Mouse (Mus musculus): ENCODE data around the gene Rnf126. TPM values are rescaled to one million over a fixed set of nuclear protein-coding genes. Genes with fewer than 3 reads are reported as not detected.

The Rnf126 gene
- total RNA-seq (2012; rRNA removed): 66.7 and 70.8 TPM in 2 replicates

DNA sequence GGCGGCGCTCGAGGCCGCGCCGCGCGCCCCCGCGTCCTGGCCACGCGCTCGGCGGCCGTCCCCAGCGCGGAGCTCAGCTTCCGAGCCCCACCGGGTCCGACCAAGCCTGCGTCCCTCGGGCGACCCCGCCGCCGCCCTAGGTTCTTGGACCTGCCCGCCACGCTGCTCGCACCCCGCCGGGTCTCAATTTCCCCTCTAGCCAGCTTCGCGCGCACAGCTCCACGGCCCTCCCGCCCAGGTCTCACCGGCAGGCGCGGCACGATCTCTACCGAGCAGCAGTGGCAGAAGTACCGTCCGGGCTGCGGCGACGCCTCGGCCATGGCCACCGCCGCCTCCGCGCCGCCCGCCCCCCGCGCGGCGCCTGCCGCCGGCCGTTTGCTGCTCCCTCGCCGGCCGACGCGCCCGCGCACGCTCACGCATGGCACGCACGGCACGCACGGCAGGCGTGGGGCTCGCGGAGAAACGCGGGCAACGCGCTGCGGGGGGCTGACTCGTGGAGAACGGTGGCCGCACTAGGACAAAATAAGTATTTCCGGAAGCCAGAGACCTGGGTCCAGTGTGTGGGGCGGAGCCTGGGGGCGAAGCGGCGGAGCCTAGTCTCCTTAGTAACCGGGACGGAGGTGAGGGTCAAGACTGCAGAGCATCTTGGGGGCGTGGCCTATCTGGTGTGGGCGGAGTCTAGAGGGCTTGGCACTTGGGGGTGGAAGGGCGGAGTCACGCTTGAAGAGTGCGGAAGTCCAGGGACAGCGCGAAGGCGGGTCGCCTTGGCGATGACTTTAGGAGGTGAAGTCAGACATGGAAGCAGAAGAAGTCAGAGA lies at the start of gene Rnf126:
TSS of gene Rnf126 (minus strand) at position 445 of the 818 bp plus-strand sequence.
- DNase-seq (ENCODE audit: low read depth, low spot score): peak; percentile 100
- Histone ChIP-seq H3K4me1 (ENCODE audit: control insufficient read depth in 2 of 2, insufficient read depth in 2 of 2, low read length in 2 of 2, poor library complexity in 1 of 2) (peaks cover 2 to 17% of the 10 kb centered on the region in 2 experiments; a peak in 1 of 4 replicates), H3K9ac (ENCODE audit: insufficient read depth, low read depth, low read length, poor library complexity, severe bottlenecking) (peak within 1 kb of the TSS; percentile 95), H3K36me3 (ENCODE audit: control insufficient read depth, insufficient read depth, low read length, poor library complexity, severe bottlenecking) (peaks cover 22% of the 10 kb centered on the region), H3K9me3 (ENCODE audit: control insufficient read depth, insufficient read depth, low read depth, low read length) (no peaks in the 10 kb centered on the region), H3K27ac (ENCODE audit: insufficient read depth, low read depth, low read length, poor library complexity, severe bottlenecking) (peak within 1 kb of the TSS; percentile 88), H3K4me3 (ENCODE audit: insufficient read depth in 1 of 2, low read depth in 1 of 2, low read length in 2 of 2, poor library complexity in 1 of 2, severe bottlenecking in 1 of 2) (peak within 1 kb of the TSS; percentile 88 to 93)
- TF ChIP-seq ZC3H11A (IDR thresholded peaks at IDR 0.05; ENCODE audit: borderline replicate concordance, low read depth, low read length) (no peak), HCFC1 (IDR thresholded peaks at IDR 0.05; ENCODE audit: borderline replicate concordance, insufficient read depth, low read length) (peak; percentile 68; the same call in 1 of the 2 replicates)
- in situ Hi-C loops (cut with MboI; ENCODE audit: low sequenced_read_pairs in 2 of 2, unreplicated experiment in 2 of 2): no loop called here

DNA sequence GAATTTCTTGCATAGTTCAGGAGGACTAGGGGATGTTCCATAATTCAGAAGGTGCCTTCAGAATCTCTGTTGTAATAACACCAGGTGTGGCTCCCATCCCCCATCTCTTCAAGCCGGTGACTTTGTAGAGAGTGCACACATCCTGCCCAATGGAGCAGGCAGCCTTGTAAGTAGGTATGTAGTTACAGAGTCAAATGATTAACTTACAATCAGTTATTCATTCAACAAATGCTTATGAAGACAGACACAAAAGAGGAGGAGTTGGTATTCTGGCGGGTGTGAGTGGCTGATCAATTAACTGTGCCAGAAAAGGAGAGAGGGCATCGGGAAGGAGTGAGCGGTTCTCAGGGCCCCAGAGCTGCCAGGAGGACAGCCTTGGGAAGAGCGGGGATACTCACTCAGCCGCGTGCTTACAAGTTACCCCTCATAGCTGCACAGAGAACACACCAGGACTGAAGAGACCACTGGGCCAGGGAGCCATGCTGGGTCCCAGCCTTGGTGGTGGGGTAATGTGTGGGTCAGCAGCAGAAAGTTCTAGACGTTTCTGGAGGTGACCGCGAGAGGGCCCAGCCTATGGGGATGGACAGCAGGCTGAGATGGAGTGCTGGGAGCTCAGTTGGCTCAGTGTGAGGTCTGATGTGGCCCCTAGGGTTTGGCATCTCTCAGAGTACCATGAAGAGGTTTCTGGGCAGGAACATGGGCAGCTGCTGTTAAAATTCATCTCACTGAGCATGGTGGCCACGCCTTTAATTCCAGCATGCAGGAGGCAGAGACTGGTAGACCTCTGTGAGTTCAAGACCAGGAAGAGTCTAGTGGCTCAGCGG lies 49.1 kb upstream of the Rnf126 start:
- H3K4me3 ChIP-seq (ENCODE audit: insufficient read depth in 1 of 2, low read depth in 1 of 2, low read length in 2 of 2, poor library complexity in 1 of 2, severe bottlenecking in 1 of 2): no peak overlapping the region

DNA sequence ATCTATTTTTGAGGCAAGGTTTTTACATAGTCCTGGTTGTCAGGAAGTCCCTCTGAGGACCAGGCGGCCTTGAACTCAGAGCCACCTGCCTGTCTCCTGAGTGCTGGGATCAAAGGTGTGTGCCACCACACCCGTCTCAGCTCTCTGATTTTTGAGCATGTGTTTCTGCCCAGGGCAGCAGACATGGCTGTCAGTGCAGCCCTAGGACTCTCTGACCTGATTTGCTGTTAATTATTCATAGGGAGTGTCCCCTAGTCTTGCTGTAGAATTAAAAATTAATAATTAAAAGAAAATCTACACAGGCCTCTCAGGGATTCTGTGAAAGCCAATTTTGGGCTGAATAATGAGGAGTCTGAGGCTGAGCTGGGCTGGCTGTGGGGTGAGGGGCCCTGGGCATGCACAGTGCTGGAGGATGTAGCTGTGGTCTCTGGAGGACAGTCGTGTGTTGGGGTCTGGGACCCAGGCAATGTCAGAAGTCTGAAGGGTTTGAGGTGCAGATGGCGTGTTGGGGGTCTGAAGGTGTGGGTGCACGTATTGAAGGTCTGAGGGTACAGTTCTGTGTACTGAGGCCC lies 47.6 kb upstream of the Rnf126 start:
- in situ Hi-C loops (cut with MboI; ENCODE audit: low sequenced_read_pairs in 2 of 2, unreplicated experiment in 2 of 2): no loop called here
- TF ChIP-seq ZC3H11A (IDR thresholded peaks at IDR 0.05; ENCODE audit: borderline replicate concordance, low read depth, low read length): no peak
- TF ChIP-seq HCFC1 (IDR thresholded peaks at IDR 0.05; ENCODE audit: borderline replicate concordance, insufficient read depth, low read length): no peak
- DNase-seq (ENCODE audit: low read depth, low spot score): no peak
- no peak overlapping the region for H3K27ac ChIP-seq (ENCODE audit: insufficient read depth, low read depth, low read length, poor library complexity, severe bottlenecking)
- no peak overlapping the region for H3K9ac ChIP-seq (ENCODE audit: insufficient read depth, low read depth, low read length, poor library complexity, severe bottlenecking)
- no peaks in the 10 kb centered on the region for H3K9me3 ChIP-seq (ENCODE audit: control insufficient read depth, insufficient read depth, low read depth, low read length)
- H3K4me1 ChIP-seq (ENCODE audit: control insufficient read depth in 2 of 2, insufficient read depth in 2 of 2, low read length in 2 of 2, poor library complexity in 1 of 2): peaks cover 0 to under 1% of the 10 kb centered on the region in 2 experiments; a peak in 1 of 4 replicates
- H3K4me3 ChIP-seq (ENCODE audit: insufficient read depth in 1 of 2, low read depth in 1 of 2, low read length in 2 of 2, poor library complexity in 1 of 2, severe bottlenecking in 1 of 2): no peak overlapping the region
- no peaks in the 10 kb centered on the region for H3K36me3 ChIP-seq (ENCODE audit: control insufficient read depth, insufficient read depth, low read length, poor library complexity, severe bottlenecking)

More for the DNA sequence above, 49.1 kb upstream of the Rnf126 start:
- H3K27ac ChIP-seq (ENCODE audit: insufficient read depth, low read depth, low read length, poor library complexity, severe bottlenecking): no peak overlapping the region
- peaks cover 0 to 11% of the 10 kb centered on the region in 2 experiments; a peak in 2 of 4 replicates for H3K4me1 ChIP-seq (ENCODE audit: control insufficient read depth in 2 of 2, insufficient read depth in 2 of 2, low read length in 2 of 2, poor library complexity in 1 of 2)
- H3K9ac ChIP-seq (ENCODE audit: insufficient read depth, low read depth, low read length, poor library complexity, severe bottlenecking): no peak overlapping the region
- in situ Hi-C loops (cut with MboI; ENCODE audit: low sequenced_read_pairs in 2 of 2, unreplicated experiment in 2 of 2): no loop called here
- H3K9me3 ChIP-seq (ENCODE audit: control insufficient read depth, insufficient read depth, low read depth, low read length): no peaks in the 10 kb centered on the region
- no peaks in the 10 kb centered on the region for H3K36me3 ChIP-seq (ENCODE audit: control insufficient read depth, insufficient read depth, low read length, poor library complexity, severe bottlenecking)
- DNase-seq (ENCODE audit: low read depth, low spot score): no peak
- TF ChIP-seq MAFK (IDR thresholded peaks at IDR 0.05; ENCODE audit: insufficient read depth, low read depth, low read length): no peak
- no peak for TF ChIP-seq HCFC1 (IDR thresholded peaks at IDR 0.05; ENCODE audit: borderline replicate concordance, insufficient read depth, low read length)
- TF ChIP-seq ZNF384 (IDR thresholded peaks at IDR 0.05; ENCODE audit: low read depth, low read length): no peak
- no peak for TF ChIP-seq CHD2 (IDR thresholded peaks at IDR 0.05; ENCODE audit: low read depth, low read length)

DNA sequence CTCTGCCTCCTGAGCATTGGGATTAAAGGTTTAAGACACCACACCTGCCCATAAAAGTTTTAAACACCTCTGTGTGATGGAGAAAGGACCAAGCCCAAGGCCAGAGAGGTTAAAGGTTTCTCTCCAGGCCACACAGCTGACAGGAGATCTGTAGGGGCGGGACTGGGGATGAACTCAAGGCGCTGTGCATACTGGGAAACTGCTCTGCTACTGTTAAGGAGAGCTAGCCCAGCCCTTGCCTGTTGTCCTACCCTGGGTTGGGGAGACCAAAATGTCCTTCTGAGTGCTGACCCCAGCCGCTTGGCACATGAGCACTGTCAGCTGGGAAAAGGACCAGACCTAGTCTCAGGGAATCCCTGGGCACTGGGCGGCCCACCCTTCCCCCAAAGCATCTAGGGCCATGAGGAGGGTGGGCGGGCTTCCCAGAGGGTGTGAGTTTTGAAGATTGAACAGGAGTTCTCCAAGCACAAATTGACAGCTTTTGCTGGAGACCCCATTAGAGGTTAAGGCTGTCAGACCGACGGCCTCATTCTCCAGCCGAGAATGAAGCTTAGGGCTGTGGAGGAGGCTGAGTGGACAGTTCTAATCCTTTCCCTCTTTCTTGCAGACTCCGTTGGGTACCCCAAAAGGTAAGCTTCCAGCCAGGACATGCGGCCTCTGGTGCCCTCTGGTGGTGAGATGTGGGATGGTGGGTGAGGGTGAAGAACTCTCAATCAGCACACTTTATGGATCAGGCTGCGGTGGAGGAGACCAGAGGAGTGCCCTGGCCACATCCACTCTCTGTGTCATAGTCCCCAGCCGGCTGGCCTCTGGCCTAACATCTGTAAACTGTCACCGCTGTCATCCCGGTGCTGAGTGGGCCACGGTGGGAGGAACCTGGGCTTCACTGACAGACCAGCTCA lies 45.2 kb upstream of the Rnf126 start:
- no peaks in the 10 kb centered on the region for H3K9me3 ChIP-seq (ENCODE audit: control insufficient read depth, insufficient read depth, low read depth, low read length)
- no peaks in the 10 kb centered on the region for H3K36me3 ChIP-seq (ENCODE audit: control insufficient read depth, insufficient read depth, low read length, poor library complexity, severe bottlenecking)
- no peak overlapping the region for H3K4me3 ChIP-seq (ENCODE audit: insufficient read depth in 1 of 2, low read depth in 1 of 2, low read length in 2 of 2, poor library complexity in 1 of 2, severe bottlenecking in 1 of 2)
- in situ Hi-C loops (cut with MboI; ENCODE audit: low sequenced_read_pairs in 2 of 2, unreplicated experiment in 2 of 2): no loop called here
- H3K9ac ChIP-seq (ENCODE audit: insufficient read depth, low read depth, low read length, poor library complexity, severe bottlenecking): no peak overlapping the region; the same call in 1 of the 2 replicates
- peaks cover 0 to 4% of the 10 kb centered on the region in 2 experiments; a peak in 1 of 4 replicates for H3K4me1 ChIP-seq (ENCODE audit: control insufficient read depth in 2 of 2, insufficient read depth in 2 of 2, low read length in 2 of 2, poor library complexity in 1 of 2)
- DNase-seq (ENCODE audit: low read depth, low spot score): peak; percentile 64
- no peak for TF ChIP-seq HCFC1 (IDR thresholded peaks at IDR 0.05; ENCODE audit: borderline replicate concordance, insufficient read depth, low read length)
- TF ChIP-seq ZNF384 (IDR thresholded peaks at IDR 0.05; ENCODE audit: low read depth, low read length): no peak
- TF ChIP-seq MAFK (IDR thresholded peaks at IDR 0.05; ENCODE audit: insufficient read depth, low read depth, low read length): no peak
- no peak; the same call in 1 of the 2 replicates for TF ChIP-seq ZC3H11A (IDR thresholded peaks at IDR 0.05; ENCODE audit: borderline replicate concordance, low read depth, low read length)
- no peak for TF ChIP-seq CHD2 (IDR thresholded peaks at IDR 0.05; ENCODE audit: low read depth, low read length)
- no peak overlapping the region for H3K27ac ChIP-seq (ENCODE audit: insufficient read depth, low read depth, low read length, poor library complexity, severe bottlenecking)

Measured in ES-E14 (cell line).